Mouse (Mus musculus): ENCODE measurements at regions not wholly inside any gene's neighbourhood (a gene's known extent, or its start where the extent isn't known, plus 50 kb on each side); places are given as distances from the start of the nearest gene placed in this dataset.

DNA sequence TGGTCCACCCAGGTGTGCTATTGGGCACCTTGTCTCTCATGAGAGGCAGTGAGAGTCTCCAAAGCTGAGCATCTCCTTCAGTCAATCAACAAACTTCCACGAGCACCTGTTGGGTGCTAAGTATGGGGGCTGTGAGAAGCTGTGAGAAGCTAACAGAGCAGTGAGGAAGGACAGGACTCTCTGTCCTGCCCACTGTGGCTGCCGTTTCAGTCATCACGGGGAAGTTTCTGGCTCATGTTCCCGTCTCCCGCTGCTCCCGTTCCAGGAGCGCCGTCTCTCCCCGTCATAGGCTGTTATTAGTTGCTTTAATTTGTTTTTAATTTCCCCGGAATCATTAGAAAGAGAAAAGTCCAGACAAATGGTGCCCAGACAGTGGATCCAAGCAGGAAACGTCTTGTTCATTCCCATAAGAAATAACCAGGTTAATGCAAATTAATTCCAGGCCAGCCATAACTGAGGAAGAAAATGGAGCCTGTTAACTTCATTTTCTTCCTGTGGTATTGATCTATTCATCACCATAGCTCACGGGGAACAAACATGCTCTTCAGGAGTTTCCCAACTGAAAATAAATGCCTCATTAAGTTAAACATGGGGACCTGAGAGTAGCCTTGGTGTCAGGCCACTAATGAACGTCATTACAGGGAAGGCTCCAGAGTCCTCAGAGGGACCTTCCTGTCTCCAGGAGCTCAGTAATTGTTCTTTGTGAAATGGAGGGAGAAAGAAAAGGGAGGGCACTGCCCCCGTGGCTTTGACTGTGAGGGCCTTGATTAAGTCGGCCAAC lies 70.3 kb downstream of the Matn1 start:
- Histone ChIP-seq H3K4me3 (no peak overlapping the region), H3K9me3 (replicated peaks) (no peaks in the 10 kb centered on the region), H3K27me3 (no peaks in the 10 kb centered on the region), H3K9ac (no peak overlapping the region), H3K27ac (no peak overlapping the region), H3K4me1 (replicated peaks) (no peaks in the 10 kb centered on the region), H3K36me3 (no peaks in the 10 kb centered on the region), H3K4me2 (no peak overlapping the region)
- ATAC-seq (replicated peaks; ENCODE audit: insufficient number of reproducible peaks, insufficient read depth, low FRiP score, low read depth), result no peak
- 72% methylated on average over 15 of the region's 15 CpGs for WGBS

DNA sequence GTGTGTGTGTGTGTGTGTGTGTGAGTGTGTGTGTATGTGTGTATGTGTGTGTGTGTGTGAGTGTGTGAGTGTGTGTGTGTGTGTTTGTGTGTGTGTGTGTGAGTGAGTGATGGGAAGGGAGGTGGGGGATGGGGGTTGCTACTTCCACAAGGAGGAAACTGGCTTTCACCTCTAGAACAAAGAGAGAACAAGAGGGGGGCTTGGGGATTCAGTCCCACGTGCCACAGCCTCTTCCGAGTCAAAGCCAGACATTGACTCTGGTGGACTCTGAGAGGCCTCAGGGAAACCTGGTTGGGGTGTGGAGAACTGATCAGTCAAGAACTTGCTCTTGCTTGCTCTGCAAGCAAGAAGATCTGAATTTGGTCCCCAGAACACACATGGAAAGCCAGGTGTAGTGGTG lies 71.0 kb downstream of the Matn1 start:
- no peak for ATAC-seq (replicated peaks; ENCODE audit: insufficient number of reproducible peaks, insufficient read depth, low FRiP score, low read depth)
- Histone ChIP-seq H3K4me2 (no peak overlapping the region), H3K9ac (no peak overlapping the region), H3K36me3 (no peaks in the 10 kb centered on the region), H3K27ac (no peak overlapping the region), H3K27me3 (no peaks in the 10 kb centered on the region), H3K4me3 (no peak overlapping the region), H3K9me3 (replicated peaks) (no peaks in the 10 kb centered on the region), H3K4me1 (replicated peaks) (no peaks in the 10 kb centered on the region)
- 64% methylated on average over 2 of the region's 2 CpGs for WGBS

DNA sequence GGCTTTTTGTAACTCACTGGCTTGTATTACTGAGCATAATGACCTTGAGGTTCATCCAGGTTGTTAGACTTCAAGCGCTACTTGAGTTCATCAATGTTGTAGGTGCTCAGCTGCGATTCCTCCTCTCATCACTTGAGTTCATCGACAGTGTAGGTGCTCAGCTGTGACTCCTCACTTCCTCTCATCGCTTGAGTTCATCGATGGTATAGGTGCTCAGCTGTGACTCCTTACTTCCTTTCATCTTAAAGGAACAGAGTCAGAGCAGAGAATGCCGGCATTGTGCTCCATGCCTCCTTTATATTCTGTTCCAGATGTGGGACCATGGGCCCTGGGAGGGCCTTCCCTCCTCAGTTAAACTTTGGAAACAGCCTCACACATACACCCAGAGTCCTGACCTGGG lies 79.4 kb downstream of the Matn1 start:
- WGBS, result 39% methylated on average over 6 of the region's 6 CpGs
- Histone ChIP-seq H3K27me3 (no peaks in the 10 kb centered on the region), H3K4me2 (no peak overlapping the region), H3K36me3 (no peaks in the 10 kb centered on the region), H3K4me3 (no peak overlapping the region), H3K9ac (no peak overlapping the region), H3K27ac (no peak overlapping the region), H3K4me1 (replicated peaks) (no peaks in the 10 kb centered on the region), H3K9me3 (replicated peaks) (no peaks in the 10 kb centered on the region)
- no peak for ATAC-seq (replicated peaks; ENCODE audit: insufficient number of reproducible peaks, insufficient read depth, low FRiP score, low read depth)

DNA sequence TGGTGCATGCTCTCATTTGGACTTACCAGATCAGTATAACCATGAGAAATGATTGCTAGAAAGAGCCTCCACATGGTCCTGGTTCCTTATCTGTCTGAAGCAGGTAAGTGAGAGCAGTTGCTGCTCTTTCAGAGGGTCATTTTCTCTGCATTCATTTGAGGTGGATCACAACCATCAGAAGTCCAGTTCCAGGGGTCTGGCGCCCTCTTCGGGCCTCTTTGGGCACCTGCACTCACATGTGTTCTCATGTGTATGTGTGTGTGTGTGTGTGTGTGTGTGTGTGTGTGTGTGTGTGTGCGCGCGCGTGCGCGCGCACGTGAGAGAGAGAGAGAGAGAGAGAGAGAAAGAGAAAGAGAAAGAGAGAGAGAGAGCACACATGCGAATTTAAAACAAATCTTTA lies 92.1 kb downstream of the Matn1 start:
- no peak overlapping the region for H3K4me3 ChIP-seq
- H3K27ac ChIP-seq, result no peak overlapping the region
- no peaks in the 10 kb centered on the region for H3K9me3 ChIP-seq (replicated peaks)
- WGBS, result 81% methylated on average over 11 of the region's 11 CpGs
- no peaks in the 10 kb centered on the region for H3K36me3 ChIP-seq
- H3K4me1 ChIP-seq (replicated peaks), result no peaks in the 10 kb centered on the region
- peaks cover 17% of the 10 kb centered on the region for H3K27me3 ChIP-seq
- ATAC-seq (replicated peaks; ENCODE audit: insufficient number of reproducible peaks, insufficient read depth, low FRiP score, low read depth), result no peak
- H3K9ac ChIP-seq, result no peak overlapping the region
- no peak overlapping the region for H3K4me2 ChIP-seq

DNA sequence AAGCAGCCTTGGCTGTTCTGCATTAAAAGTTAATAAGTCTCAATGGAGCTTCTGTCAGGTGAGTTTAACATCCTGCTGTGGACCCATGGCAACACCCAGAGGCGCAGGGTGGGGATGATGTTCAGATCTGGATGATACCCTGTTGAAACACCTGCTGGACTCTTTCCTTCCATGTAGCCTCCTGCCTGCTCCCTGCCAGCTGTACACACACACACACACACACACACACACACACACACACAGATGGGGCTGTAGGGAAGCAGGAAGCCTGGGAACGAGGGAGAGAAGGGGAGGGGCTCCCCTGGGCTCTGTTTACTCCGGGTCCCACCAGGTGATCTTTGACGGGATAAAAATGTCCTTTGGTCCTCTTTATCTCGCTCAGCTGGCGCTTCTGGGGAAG lies 93.0 kb downstream of the Matn1 start:
- Histone ChIP-seq H3K36me3 (no peaks in the 10 kb centered on the region), H3K27ac (no peak overlapping the region), H3K4me2 (no peak overlapping the region), H3K27me3 (peaks cover 17% of the 10 kb centered on the region), H3K9ac (no peak overlapping the region), H3K4me1 (replicated peaks) (no peaks in the 10 kb centered on the region), H3K9me3 (replicated peaks) (no peaks in the 10 kb centered on the region), H3K4me3 (no peak overlapping the region)
- no peak for ATAC-seq (replicated peaks; ENCODE audit: insufficient number of reproducible peaks, insufficient read depth, low FRiP score, low read depth)
- 9% methylated on average over 6 of the region's 6 CpGs for WGBS

DNA sequence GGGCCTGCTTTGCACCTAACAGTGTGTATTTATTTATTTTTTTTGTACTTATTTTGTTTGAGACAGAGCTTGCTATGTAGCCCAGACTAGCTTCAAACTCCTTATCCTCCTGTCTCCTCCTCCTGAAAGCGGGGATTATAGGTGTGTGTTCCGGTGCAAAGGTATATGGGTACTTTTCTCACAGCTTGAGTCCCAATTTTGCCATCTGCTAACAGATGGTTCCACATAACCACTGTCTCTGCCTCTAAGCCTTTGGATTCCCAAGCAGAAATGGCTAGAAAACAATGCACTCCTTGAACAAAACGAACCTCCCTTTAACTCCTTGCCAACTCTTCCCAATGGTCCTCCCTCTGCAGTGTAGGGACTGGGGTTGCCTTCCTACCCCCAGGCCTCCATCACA lies 95.5 kb downstream of the Matn1 start:
- Histone ChIP-seq H3K27me3 (peaks cover 17% of the 10 kb centered on the region), H3K4me1 (replicated peaks) (no peaks in the 10 kb centered on the region), H3K27ac (no peak overlapping the region), H3K9me3 (replicated peaks) (no peaks in the 10 kb centered on the region), H3K4me2 (no peak overlapping the region), H3K36me3 (no peaks in the 10 kb centered on the region), H3K4me3 (no peak overlapping the region), H3K9ac (no peak overlapping the region)
- no peak for ATAC-seq (replicated peaks; ENCODE audit: insufficient number of reproducible peaks, insufficient read depth, low FRiP score, low read depth)
- 75% methylated on average over 3 of the region's 3 CpGs for WGBS

DNA sequence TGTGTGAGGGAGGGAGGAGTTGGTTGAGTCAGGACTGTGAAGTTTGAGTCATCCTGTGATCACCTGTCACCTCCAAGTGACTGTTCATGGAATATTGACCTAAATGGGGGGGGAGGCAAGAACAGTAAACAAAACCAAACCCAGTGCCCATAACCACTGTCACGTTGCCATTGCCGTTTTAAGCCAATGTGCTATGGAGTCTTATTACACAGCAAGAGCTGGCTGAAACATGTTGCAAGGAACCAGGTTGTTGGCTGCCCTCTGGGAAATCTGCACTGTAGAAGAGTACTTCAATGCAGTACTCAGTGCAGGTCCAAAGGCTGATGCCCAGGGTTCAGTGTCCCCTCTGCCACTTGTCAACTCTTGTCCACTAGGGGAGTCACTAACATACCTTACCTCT lies 97.0 kb downstream of the Matn1 start:
- no peak overlapping the region for H3K9ac ChIP-seq
- no peaks in the 10 kb centered on the region for H3K36me3 ChIP-seq
- no peak for ATAC-seq (replicated peaks; ENCODE audit: insufficient number of reproducible peaks, insufficient read depth, low FRiP score, low read depth)
- H3K9me3 ChIP-seq (replicated peaks), result no peaks in the 10 kb centered on the region
- 57% methylated on average over 2 of the region's 2 CpGs for WGBS
- no peak overlapping the region for H3K4me3 ChIP-seq
- H3K4me1 ChIP-seq (replicated peaks), result no peaks in the 10 kb centered on the region
- no peak overlapping the region for H3K27ac ChIP-seq
- no peak overlapping the region for H3K4me2 ChIP-seq
- peaks cover 17% of the 10 kb centered on the region for H3K27me3 ChIP-seq

DNA sequence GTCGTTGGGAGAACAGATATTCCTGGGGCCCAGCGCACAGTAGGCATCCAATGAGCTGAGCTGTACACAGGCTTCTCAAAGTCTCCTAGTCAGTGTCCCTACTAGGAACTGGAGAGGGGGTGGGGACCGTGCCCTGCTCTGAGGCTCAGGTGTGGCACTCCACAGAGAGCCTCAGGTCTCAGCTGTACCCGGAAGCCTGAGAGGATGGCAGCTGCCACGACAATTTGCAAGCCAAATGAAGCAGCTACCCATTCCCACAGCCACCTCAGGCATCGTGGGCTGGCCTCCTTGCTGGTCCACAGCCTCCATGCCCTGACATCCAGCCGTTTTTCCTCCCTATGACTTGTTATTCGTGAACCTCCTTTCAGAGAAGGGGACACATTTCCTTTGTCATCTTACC lies 101.9 kb downstream of the Matn1 start:
- no peak for ATAC-seq (replicated peaks; ENCODE audit: insufficient number of reproducible peaks, insufficient read depth, low FRiP score, low read depth)
- no peak overlapping the region for H3K4me3 ChIP-seq
- WGBS, result 40% methylated on average over 8 of the region's 8 CpGs

DNA sequence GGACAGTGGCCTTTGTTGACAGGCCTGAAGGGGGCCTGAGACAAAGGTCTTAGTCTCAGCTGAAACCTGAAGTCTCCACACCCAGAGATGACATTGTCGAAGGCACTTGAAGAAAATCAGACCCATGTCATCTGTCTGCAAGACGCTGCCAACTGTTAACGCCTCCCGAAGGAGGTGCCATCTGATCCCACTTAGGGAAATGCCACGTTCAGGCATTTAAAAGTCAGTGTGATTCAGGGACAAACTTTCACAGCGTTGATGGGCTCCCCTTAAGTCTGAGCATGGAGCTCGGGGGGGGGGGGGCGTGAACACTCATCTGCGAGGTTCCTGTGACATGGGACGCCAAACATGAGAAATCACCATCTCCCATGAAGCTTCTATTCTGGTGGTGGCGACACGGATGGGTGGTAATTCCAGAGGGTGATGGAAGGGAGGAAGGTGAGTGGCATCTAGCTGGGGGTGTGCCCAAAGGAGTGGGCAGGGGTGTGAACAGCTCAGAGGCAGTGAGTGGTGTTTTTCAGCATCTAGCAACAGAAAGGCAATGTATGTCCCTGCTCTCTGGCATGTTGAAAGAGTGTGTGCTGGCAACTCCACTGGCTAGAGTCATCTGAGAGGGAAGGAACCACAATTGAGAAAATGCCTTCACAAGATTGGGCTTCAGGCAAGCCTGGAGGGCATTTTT lies 102.9 kb downstream of the Matn1 start:
- no peaks in the 10 kb centered on the region for H3K9me3 ChIP-seq (replicated peaks)
- no peak overlapping the region for H3K27ac ChIP-seq
- H3K9ac ChIP-seq, result no peak overlapping the region
- ATAC-seq (replicated peaks; ENCODE audit: insufficient number of reproducible peaks, insufficient read depth, low FRiP score, low read depth), result no peak
- WGBS, result 28% methylated on average over 12 of the region's 12 CpGs
- no peaks in the 10 kb centered on the region for H3K4me1 ChIP-seq (replicated peaks)
- no peak overlapping the region for H3K4me2 ChIP-seq
- 0 out of 2 replicates have a peak, but pooled peaks cover 4% of the 10 kb centered on the region for H3K27me3 ChIP-seq
- H3K4me3 ChIP-seq, result no peak overlapping the region
- H3K36me3 ChIP-seq, result no peaks in the 10 kb centered on the region

More for the DNA sequence above, 101.9 kb downstream of the Matn1 start:
- Histone ChIP-seq H3K27ac (no peak overlapping the region), H3K4me2 (no peak overlapping the region), H3K27me3 (0 out of 2 replicates have a peak, but pooled peaks cover 4% of the 10 kb centered on the region), H3K9ac (no peak overlapping the region), H3K9me3 (replicated peaks) (no peaks in the 10 kb centered on the region), H3K4me1 (replicated peaks) (no peaks in the 10 kb centered on the region), H3K36me3 (no peaks in the 10 kb centered on the region)

DNA sequence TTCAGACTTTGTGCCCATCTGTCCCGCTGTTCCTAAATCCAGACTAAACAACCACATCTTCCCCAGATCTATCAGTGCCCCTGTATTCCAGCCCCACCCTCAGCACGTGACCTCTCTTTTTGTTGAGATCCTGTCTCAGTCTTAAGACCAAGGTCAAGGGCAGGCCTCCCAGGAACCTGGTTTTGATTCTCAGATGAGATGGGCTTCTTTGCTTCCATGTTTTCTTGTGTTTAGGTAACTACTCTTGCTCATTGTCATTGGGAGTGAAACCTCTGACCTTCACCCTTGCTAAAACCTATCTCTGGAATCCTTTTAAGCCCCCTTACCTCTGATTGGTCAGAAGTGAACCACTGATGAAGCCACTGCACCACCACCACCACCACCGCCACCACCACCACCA lies 112.1 kb downstream of the Matn1 start:
- peaks cover 10% of the 10 kb centered on the region; the same call in 1 of the 2 replicates for H3K9me3 ChIP-seq (replicated peaks)
- H3K4me3 ChIP-seq, result no peak overlapping the region
- ATAC-seq (replicated peaks; ENCODE audit: insufficient number of reproducible peaks, insufficient read depth, low FRiP score, low read depth), result no peak
- H3K36me3 ChIP-seq, result no peaks in the 10 kb centered on the region
- H3K9ac ChIP-seq, result no peak overlapping the region
- H3K4me2 ChIP-seq, result no peak overlapping the region
- no peaks in the 10 kb centered on the region for H3K4me1 ChIP-seq (replicated peaks)
- WGBS, result 75% methylated on average over 3 of the region's 3 CpGs
- no peaks in the 10 kb centered on the region for H3K27me3 ChIP-seq
- no peak overlapping the region for H3K27ac ChIP-seq

DNA sequence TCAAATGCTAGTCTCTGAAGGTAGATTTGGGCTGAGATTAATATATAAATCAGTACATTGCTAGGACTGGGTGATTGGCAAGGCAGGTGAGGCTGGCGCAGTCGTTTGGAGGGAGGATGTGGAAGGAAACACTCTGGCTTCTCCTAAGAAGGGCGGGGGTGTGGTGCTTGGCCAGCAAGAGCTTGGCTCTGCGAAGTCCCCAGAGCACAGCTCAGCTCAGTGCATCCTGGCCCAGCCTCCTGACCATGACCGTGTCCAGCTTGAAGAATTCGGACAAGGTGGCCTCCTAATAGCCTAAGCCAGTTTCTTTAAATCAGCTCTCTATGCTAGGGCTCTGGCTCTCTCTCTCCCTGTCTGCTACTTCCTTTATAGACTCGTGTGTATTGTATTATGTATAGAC lies 115.4 kb downstream of the Matn1 start:
- Histone ChIP-seq H3K9ac (no peak overlapping the region), H3K4me2 (no peak overlapping the region), H3K36me3 (no peaks in the 10 kb centered on the region), H3K27ac (no peak overlapping the region), H3K27me3 (peaks cover 6% of the 10 kb centered on the region), H3K9me3 (replicated peaks) (no peaks in the 10 kb centered on the region), H3K4me1 (replicated peaks) (no peaks in the 10 kb centered on the region), H3K4me3 (no peak overlapping the region)
- ATAC-seq (replicated peaks; ENCODE audit: insufficient number of reproducible peaks, insufficient read depth, low FRiP score, low read depth), result no peak
- 68% methylated on average over 7 of the region's 7 CpGs for WGBS

DNA sequence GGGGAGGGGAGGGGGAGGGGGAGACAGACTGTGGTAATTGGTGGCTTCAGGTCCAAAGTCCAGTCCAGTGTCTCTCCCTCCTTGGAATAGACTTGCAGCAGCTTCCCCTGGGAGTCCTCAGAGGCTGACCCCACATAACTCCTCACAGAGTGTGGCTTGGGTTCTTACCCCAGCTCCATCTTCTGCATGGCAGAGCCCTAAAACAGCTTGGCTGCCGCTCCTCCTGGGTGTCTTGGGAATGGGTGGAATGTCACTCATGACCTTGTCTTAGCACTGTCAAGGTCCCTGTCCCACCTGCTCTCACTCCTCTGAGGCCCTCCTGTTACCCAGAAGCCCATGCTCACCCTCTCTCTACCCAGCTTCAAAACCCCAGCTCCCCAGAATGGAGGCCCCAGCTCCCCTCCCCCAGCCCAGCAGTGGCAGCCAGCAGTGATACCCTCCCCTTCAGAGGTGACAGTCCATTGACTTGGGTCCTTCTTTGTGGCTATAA lies 116.1 kb downstream of the Matn1 start:
- WGBS, result 43% methylated on average over 1 of the region's 1 CpGs
- ATAC-seq (replicated peaks; ENCODE audit: insufficient number of reproducible peaks, insufficient read depth, low FRiP score, low read depth), result no peak
- H3K9me3 ChIP-seq (replicated peaks), result no peaks in the 10 kb centered on the region
- no peak overlapping the region for H3K4me3 ChIP-seq
- peaks cover 6% of the 10 kb centered on the region for H3K27me3 ChIP-seq
- H3K36me3 ChIP-seq, result no peaks in the 10 kb centered on the region
- no peak overlapping the region for H3K9ac ChIP-seq
- no peak overlapping the region for H3K4me2 ChIP-seq
- H3K4me1 ChIP-seq (replicated peaks), result no peaks in the 10 kb centered on the region
- no peak overlapping the region for H3K27ac ChIP-seq

All from heart, embryonic 15.5 days (tissue).